Mouse (Mus musculus): ENCODE data around the gene Col6a6. TPM values are rescaled to one million over a fixed set of nuclear protein-coding genes. Genes with fewer than 3 reads are reported as not detected.

Gene Col6a6
- 0.16 TPM for polyA plus RNA-seq (2015; fragmentation: Illumina TruSeq; extraction: RNeasy Lipid Tissue Mini Kit (QIAGEN cat#74804); ENCODE audit: low read depth, low replicate concordance)

DNA sequence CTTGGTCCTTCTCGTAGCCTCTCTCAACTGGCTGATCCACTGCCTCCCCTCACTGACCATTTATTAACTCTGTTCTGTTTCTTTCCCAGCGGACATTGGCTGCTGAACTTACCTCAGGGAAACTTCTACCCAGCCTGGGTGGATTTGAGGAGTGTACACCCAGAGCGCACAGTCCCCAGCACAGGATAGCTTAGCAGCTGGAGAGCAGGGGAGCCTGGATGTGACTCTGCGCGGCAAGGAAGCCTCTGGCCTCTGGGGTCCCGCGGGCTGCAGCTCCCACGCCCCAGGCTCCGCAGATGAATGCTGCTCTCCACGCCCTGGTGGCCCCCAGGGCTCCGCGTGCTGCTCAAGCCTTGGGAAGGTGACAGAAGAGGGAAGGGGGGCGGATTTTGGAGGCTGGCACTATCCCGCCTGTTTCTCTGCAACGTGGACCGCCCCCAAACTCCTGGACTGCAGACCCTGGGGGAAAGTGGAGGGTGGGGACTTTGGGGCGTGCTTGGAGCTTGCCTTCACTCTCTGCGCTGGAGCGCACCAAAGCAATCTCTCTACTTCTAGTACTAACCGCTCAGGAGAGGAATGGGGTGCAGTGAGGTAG, at the start of gene Col6a6:
Gene Col6a6 (minus strand): TSS at position 370 of the 595 bp plus-strand sequence.

DNA sequence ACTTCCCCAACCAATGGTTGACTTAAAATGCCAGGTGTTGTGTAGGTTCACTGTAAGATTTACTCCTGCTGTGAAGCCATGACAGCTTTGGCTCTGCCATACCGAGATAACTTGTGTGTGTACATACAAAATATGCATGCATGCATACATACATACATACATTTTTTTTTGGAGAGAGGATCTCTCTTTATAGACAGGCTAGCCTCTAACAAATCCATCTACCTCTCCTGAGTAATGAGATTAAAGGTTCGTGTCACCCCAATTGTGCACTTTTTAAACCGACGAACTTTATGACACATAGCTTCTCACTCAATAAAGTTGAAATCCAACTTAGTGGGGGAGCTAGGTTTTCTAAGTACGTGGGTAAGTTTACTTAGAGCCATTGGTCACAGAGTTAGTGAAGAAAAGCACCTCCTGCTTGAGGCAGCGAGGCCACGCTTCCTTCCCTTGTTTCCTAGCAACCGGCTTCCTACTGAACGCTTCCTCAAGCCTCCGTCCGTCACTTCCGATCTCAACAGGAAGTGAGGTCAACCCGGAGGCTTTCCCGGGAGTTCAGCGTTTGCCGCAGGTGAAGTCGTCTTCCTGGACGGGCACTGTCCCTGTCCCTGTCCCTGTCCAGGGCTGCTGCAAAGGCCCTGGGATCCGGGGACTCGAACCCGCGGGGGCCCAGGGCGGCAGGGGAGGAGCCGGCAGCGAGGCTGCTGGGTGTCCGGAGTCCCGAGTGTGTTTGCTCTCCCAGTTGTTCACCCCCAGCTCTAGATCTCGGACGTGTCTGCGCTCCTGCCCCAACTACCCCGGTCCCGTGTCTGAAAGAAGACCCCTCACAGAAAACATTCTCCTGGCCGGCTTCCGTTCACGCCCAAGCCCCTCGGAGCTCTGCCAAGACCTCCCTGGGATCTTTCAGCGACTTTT, 185.2 kb downstream of the Col6a6 start, which contains the start of gene Pik3r4:
Gene Pik3r4 (plus strand): TSS at position 519 of the 912 bp plus-strand sequence.

Other genes with a start within 250 kb of the Col6a6 start
- gene Pik3r4, start 185.2 kb downstream of the Col6a6 start, polyA plus RNA-seq (2015; fragmentation: Illumina TruSeq; extraction: RNeasy Lipid Tissue Mini Kit (QIAGEN cat#74804); ENCODE audit: low read depth, low replicate concordance), result 27.6 TPM
- gene Col6a5, start 132.5 kb upstream of the Col6a6 start, polyA plus RNA-seq (2015; fragmentation: Illumina TruSeq; extraction: RNeasy Lipid Tissue Mini Kit (QIAGEN cat#74804); ENCODE audit: low read depth, low replicate concordance), result 0.62 TPM

Data from brain, adult 10 weeks (tissue).